Mouse (Mus musculus) brain, embryonic 14.5 days (tissue): ENCODE measurements around the gene Tmem88b.
A peak's percentile ranks its signal among the peaks of the same experiment; 100 is the strongest.

Experiments
- CTCF ChIP-seq: fragments of 200-500 bp; IDR thresholded peaks from 2 replicates; pipeline ENCODE4 v1.5.1; 2012; ENCODE audit warnings: inconsistent platforms, mild to moderate bottlenecking, moderate library complexity, borderline replicate concordance; ENCODE audit not compliant: insufficient read depth, insufficient read length; ENCODE audit errors: extremely low read depth
- POLR2A ChIP-seq: fragments of 200-500 bp; IDR thresholded peaks from 2 replicates; pipeline ENCODE4 v1.6.1; 2012; ENCODE audit warnings: mild to moderate bottlenecking, inconsistent platforms, borderline replicate concordance; ENCODE audit not compliant: poor library complexity, insufficient read depth, insufficient read length, severe bottlenecking; ENCODE audit errors: extremely low read depth

DNA sequence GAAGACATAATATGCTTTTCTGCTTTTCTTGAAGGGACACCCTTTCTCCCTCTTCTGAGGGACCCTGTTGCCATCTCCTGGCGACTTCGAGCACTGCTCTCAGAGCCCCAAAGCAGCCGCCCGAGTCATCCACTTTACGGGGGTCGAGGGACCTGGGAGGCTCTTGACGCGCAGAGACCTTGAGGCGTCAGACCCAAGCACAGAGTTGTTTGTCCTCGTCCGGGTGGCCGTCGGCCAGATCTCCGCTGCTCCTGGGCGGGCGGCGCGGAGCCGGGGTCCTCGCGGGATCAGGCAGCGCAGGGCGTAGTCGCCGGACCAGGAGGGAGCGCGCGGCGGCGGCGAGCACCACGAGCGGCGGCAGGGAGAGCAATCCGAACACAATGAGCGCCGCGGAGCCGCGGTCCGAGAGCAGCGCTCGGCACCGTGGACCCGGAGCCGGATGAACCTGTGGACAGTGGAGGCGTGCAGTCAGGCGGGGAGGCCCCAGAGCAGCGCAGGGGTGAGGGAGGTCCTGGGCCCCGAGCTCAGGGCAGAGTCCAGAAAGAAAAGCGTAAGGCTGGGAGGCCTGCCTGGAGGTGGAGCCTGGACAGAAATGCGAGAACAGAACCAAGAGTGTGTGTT, 1.5 kb downstream of the Tmem88b start:
- peak; percentile 71 for TF ChIP-seq CTCF
- no peak; the same call in 1 of the 2 replicates for TF ChIP-seq POLR2A
